Mouse (Mus musculus): ENCODE data around the gene Jaml.

DNA sequence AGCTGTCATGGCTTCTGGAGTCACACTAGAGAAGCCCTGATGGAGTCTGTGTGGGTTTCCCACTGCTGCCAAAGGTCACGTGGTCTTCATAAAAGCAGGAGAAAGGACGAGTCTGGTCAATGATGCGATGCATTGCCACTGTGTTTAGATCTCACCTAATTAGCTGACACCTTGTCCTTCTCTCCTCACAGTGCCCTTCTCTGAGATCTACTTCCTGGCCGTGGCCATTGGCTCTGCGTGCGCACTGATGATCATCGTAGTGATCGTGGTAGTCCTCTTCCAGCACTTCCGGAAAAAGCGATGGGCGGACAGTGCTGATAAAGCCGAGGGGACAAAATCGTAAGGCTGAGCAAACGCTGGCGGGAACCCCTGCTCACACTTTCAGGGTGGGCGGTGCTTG, 32.0 kb upstream of the Jaml start:
- TF ChIP-seq CTCF (IDR thresholded peaks at IDR 0.05; ENCODE audit: borderline replicate concordance, insufficient read depth, low read depth, low read length): no peak
- no peak for TF ChIP-seq POLR2A (IDR thresholded peaks at IDR 0.05; ENCODE audit: borderline replicate concordance, insufficient read depth, low read length)

All from cerebellum, adult 2 months (tissue).